Mouse (Mus musculus) stomach, postnatal 0 days (tissue): ENCODE data around the gene Siae. TPM values are rescaled to one million over a fixed set of nuclear protein-coding genes. Genes with fewer than 3 reads are reported as not detected.

ENCODE experiments used
- ATAC-seq: fragments of 200-750 bp; cut with Nextera tagmentation; 2 replicates; pipeline ENCODE4 v1.8.0; 2017; ENCODE audit not compliant: low FRiP score, low TSS enrichment
- DNase-seq: peaks from one replicate; pipeline ENCODE4 v3.0.0-alpha.2; 2016; ENCODE audit warnings: low spot score
- H3K27ac ChIP-seq: fragments of 300-500 bp; sonication (generic); replicated peaks from 2 replicates; pipeline ENCODE4 v1.5.1; 2014; ENCODE audit warnings: mild to moderate bottlenecking, control low read depth
- H3K27me3 ChIP-seq: fragments of 300-500 bp; sonication (generic); 2 replicates; pipeline ENCODE4 v1.6.1; 2014; ENCODE audit warnings: low read length; ENCODE audit not compliant: control insufficient read depth, insufficient read depth
- H3K36me3 ChIP-seq: fragments of 300-500 bp; sonication (generic); 2 replicates; pipeline ENCODE4 v1.6.1; 2014; ENCODE audit warnings: low read length, mixed read lengths; ENCODE audit not compliant: control insufficient read depth, insufficient read depth
- H3K4me1 ChIP-seq: fragments of 300-500 bp; sonication (generic); replicated peaks from 2 replicates; pipeline ENCODE4 v1.6.1; 2014; ENCODE audit warnings: antibody characterized with exemption; ENCODE audit not compliant: control insufficient read depth, insufficient read depth
- H3K4me2 ChIP-seq: fragments of 300-500 bp; sonication (generic); replicated peaks from 2 replicates; pipeline ENCODE4 v1.6.1; 2014; ENCODE audit warnings: low read depth, mild to moderate bottlenecking, control low read depth, moderate library complexity
- H3K4me3 ChIP-seq: fragments of 300-500 bp; sonication (generic); 2 replicates; pipeline ENCODE4 v1.5.1; 2014; ENCODE audit warnings: low read depth, low read length, control low read depth
- H3K9ac ChIP-seq: fragments of 300-500 bp; sonication (generic); 2 replicates; pipeline ENCODE4 v1.6.1; 2014; ENCODE audit warnings: mild to moderate bottlenecking, low read length, control low read depth, mixed read lengths
- H3K9me3 ChIP-seq: fragments of 300-500 bp; sonication (generic); 2 replicates; pipeline ENCODE4 v1.6.1; 2016; ENCODE audit warnings: low read length; ENCODE audit not compliant: control insufficient read depth
- CTCF ChIP-seq: IDR thresholded peaks from 2 replicates; pipeline ENCODE4 v1.5.1; 2016; ENCODE audit warnings: antibody characterized with exemption, low read depth, mild to moderate bottlenecking, moderate library complexity
- EP300 ChIP-seq: optimal IDR thresholded peaks from 2 replicates; pipeline ENCODE3; 2016; ENCODE audit warnings: antibody characterized with exemption
- WGBS: fragments of 180-500 bp; shearing (Covaris S2); extraction: QIAGEN DNeasy Blood & Tissue Kit; methylation state at CpG from one replicate; pipeline ENCODE4 v1.1.7; 2014; 5-methylcytosine and 5-hydroxymethylcytosine counted together
- polyA plus RNA-seq: library from polyadenylated mRNA; unstranded; fragments of >200 nt; fragmentation: Nextera tagmentation; extraction: Ambion mirVana; gene quantifications from 2 replicates; pipeline ENCODE4 v1.2.1, GENCODE M21; 2015

The Siae gene
- polyA plus RNA-seq, 1 experiment from 2014 or later = 6.9 TPM

GRCm38 (mm10) chr9:37576436-37576930 lies 21.0 kb downstream of the Siae start:
- TF ChIP-seq CTCF = no peak
- TF ChIP-seq EP300 = no peak
- H3K9me3 ChIP-seq = no peaks in the 10 kb centered on the region
- no peak overlapping the region for H3K4me2 ChIP-seq
- H3K27me3 ChIP-seq = no peaks in the 10 kb centered on the region
- ATAC-seq (no peak), DNase-seq (no peak)
- no peak overlapping the region for H3K9ac ChIP-seq
- H3K36me3 ChIP-seq = no peaks in the 10 kb centered on the region
- H3K4me3 ChIP-seq = no peak overlapping the region
- no peak overlapping the region for H3K27ac ChIP-seq
- H3K4me1 ChIP-seq = no peaks in the 10 kb centered on the region
- WGBS = 37% methylated on average over 14 of the region's 14 CpGs

GRCm38 (mm10) chr9:37583594-37583993 lies 28.1 kb downstream of the Siae start:
- Histone ChIP-seq H3K4me2 (no peak overlapping the region), H3K4me1 (no peaks in the 10 kb centered on the region), H3K4me3 (no peak overlapping the region), H3K27ac (no peak overlapping the region), H3K9ac (no peak overlapping the region), H3K27me3 (no peaks in the 10 kb centered on the region), H3K36me3 (no peaks in the 10 kb centered on the region), H3K9me3 (no peaks in the 10 kb centered on the region)
- 90% methylated on average over 5 of the region's 5 CpGs for WGBS
- DNase-seq = no peak
- no peak for ATAC-seq
- TF ChIP-seq CTCF = no peak
- no peak for TF ChIP-seq EP300

- DNase-seq = no peak
- Histone ChIP-seq H3K27me3 (no peaks in the 10 kb centered on the region), H3K4me1 (no peaks in the 10 kb centered on the region), H3K27ac (no peak overlapping the region), H3K9me3 (no peaks in the 10 kb centered on the region), H3K36me3 (no peaks in the 10 kb centered on the region), H3K9ac (no peak overlapping the region), H3K4me3 (no peak overlapping the region), H3K4me2 (no peak overlapping the region)
- WGBS = 73% methylated on average over 4 of the region's 4 CpGs
- ATAC-seq = no peak
- TF ChIP-seq EP300 (no peak), CTCF (no peak)
These were observed 31.2 kb downstream of the Siae start for GRCm38 (mm10) chr9:37586718-37587117.

DNA sequence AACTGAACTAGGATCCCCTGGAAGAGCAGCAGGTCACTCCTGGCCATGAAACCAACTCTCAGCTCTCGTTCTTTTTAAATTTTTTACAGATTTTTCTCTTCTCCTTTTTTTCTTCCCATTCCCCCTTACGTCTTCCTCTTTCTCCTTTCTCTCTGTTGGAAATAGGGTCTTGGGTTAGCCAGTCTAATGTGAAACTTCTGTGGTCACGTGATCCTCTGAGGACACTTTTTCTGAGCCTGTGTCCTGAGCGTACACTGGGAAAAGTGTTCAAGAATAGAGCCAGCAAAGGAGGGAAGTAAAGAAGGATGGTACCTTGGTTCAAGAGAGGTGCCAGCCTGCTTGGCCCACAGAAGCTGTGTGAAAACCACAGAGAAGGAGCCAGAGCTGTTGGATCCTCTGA lies 34.9 kb downstream of the Siae start:
- no peaks in the 10 kb centered on the region for H3K27me3 ChIP-seq
- ATAC-seq (no peak), DNase-seq (no peak)
- H3K27ac ChIP-seq = no peak overlapping the region
- no peaks in the 10 kb centered on the region for H3K36me3 ChIP-seq
- TF ChIP-seq EP300 (no peak), CTCF (no peak)
- H3K4me3 ChIP-seq = no peak overlapping the region
- H3K4me1 ChIP-seq = no peaks in the 10 kb centered on the region
- H3K4me2 ChIP-seq = no peak overlapping the region
- no peaks in the 10 kb centered on the region for H3K9me3 ChIP-seq
- H3K9ac ChIP-seq = no peak overlapping the region
- 81% methylated on average over 4 of the region's 4 CpGs for WGBS

GRCm38 (mm10) chr9:37592025-37592424 lies 36.5 kb downstream of the Siae start:
- Histone ChIP-seq H3K27me3 (no peaks in the 10 kb centered on the region), H3K9ac (no peak overlapping the region)
- whole genome bisulfite sequencing = 70% methylated on average over 2 of the region's 2 CpGs

GRCm38 (mm10) chr9:37592633-37593032 lies 37.1 kb downstream of the Siae start:
- no peaks in the 10 kb centered on the region for H3K4me1 ChIP-seq
- no peak overlapping the region for H3K27ac ChIP-seq
- no peak overlapping the region for H3K4me2 ChIP-seq
- 56% methylated on average over 6 of the region's 6 CpGs for WGBS
- H3K27me3 ChIP-seq = no peaks in the 10 kb centered on the region
- DNase-seq (no peak), ATAC-seq (no peak)
- H3K9ac ChIP-seq = no peak overlapping the region
- TF ChIP-seq CTCF = no peak
- no peak overlapping the region for H3K4me3 ChIP-seq
- no peaks in the 10 kb centered on the region for H3K36me3 ChIP-seq
- no peaks in the 10 kb centered on the region for H3K9me3 ChIP-seq

More at GRCm38 (mm10) chr9:37592025-37592424, 36.5 kb downstream of the Siae start:
- no peak for TF ChIP-seq EP300
- no peak for TF ChIP-seq CTCF
- Histone ChIP-seq H3K36me3 (no peaks in the 10 kb centered on the region), H3K4me3 (no peak overlapping the region), H3K4me1 (no peaks in the 10 kb centered on the region), H3K9me3 (no peaks in the 10 kb centered on the region), H3K27ac (no peak overlapping the region), H3K4me2 (no peak overlapping the region)
- DNase-seq = no peak
- no peak for ATAC-seq
